ENCODE assay signal across 12 mouse cellular contexts in the genomic region with DNA sequence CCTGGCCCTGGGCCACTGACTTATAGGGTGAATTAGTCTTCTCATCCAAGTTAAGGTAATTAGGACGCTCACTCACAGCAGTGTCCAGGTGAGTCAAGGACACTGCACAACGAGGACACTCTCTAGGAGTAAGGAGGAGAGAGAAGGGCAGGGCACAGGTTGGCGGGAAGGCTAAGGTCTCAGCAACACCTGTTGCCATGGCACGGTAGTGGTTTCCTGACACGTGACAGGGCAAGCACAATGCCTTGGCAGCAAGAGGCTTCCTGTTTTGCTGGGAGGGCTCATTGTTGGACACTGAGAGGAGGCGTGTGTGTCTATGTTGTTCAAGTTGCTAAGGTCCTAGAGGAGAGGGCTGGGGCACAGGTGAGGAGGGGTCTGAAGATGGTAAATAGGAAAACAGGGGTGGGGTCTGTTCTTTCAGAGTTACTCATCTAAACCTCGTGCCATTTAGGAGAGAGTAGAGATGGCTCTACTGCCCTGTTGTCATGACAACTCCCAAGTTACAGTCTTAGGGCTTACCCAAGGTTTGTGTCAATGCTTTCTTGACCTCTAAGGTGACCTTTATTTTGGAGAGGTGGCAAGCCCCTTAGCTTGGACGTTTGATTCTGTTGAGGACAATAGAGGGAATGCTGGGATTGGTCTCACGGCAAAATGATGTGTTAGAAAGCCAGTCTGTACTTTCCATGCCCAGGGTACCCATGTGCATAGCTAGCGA. TPM values are rescaled to one million over a fixed set of nuclear protein-coding genes. Genes with fewer than 3 reads are reported as not detected.
A peak's percentile ranks its signal among the peaks of the same experiment; 100 is the strongest.
DNase-seq lines count a peak whose midpoint lies in the region; ATAC-seq and TF ChIP-seq lines count a peak whose summit lies in the region.
"Had no signal": no experiment of that assay in that cellular context is flagged by ENCODE, and none has a peak within 500 bp of the region (broad histone marks: within the 10 kb centered on the region; RNA-seq: fewer than 3 reads in every experiment).

No protein-coding gene starts in this region.

- no peak overlapping the region for H3K9ac ChIP-seq in lung, embryonic 16.5 days (ENCODE audit: low read length)
- no peak overlapping the region for H3K9ac ChIP-seq in lung, postnatal 0 days (replicated peaks; ENCODE audit: low read depth)
- H3K9ac ChIP-seq: hindbrain, embryonic 13.5 days; midbrain, embryonic 12.5 days had no signal

- no peak for TF ChIP-seq EP300 in lung, postnatal 0 days (IDR thresholded peaks at IDR 0.05)

- H3K4me1 ChIP-seq in lung, embryonic 16.5 days (replicated peaks; ENCODE audit: control insufficient read depth, insufficient read depth, low read length), result no peaks in the 10 kb centered on the region; the same call in 1 of the 2 replicates
- H3K4me1 ChIP-seq in lung, postnatal 0 days (ENCODE audit: insufficient read depth, low read depth, low read length), result no peaks in the 10 kb centered on the region
- H3K4me1 ChIP-seq: hindbrain, embryonic 13.5 days; midbrain, embryonic 12.5 days had no signal

- peak; percentile 49; the same call in 1 of the 2 replicates for ATAC-seq in lung, embryonic 16.5 days (ENCODE audit: low read depth)
- ATAC-seq in lung, postnatal 0 days, result no peak
- peak; percentile 35 for ATAC-seq in granulocyte monocyte progenitor cell, adult 5-6 weeks (replicated peaks; ENCODE audit: poor library complexity, severe bottlenecking)
- ATAC-seq in neutrophil, adult 5-6 weeks (ENCODE audit: extremely low read depth, insufficient number of reproducible peaks, low FRiP score, poor library complexity, severe bottlenecking), result peak; percentile 80
- ATAC-seq: forebrain, embryonic 16.5 days had no signal

- no peaks in the 10 kb centered on the region for H3K27me3 ChIP-seq in lung, embryonic 16.5 days (ENCODE audit: control insufficient read depth, insufficient read depth, low read depth, low read length)
- H3K27me3 ChIP-seq in lung, postnatal 0 days (replicated peaks; ENCODE audit: insufficient read depth, low read length), result no peaks in the 10 kb centered on the region
- H3K27me3 ChIP-seq: hindbrain, embryonic 13.5 days; midbrain, embryonic 12.5 days had no signal

- no peak for TF ChIP-seq CTCF in lung, postnatal 0 days (IDR thresholded peaks at IDR 0.05)
- no peak for TF ChIP-seq CTCF in layer of hippocampus, adult 2 months (conservative IDR thresholded peaks at IDR 0.05)

- H3K4me2 ChIP-seq in lung, embryonic 16.5 days (ENCODE audit: low read depth, low read length), result no peak overlapping the region
- H3K4me2 ChIP-seq in lung, postnatal 0 days (replicated peaks; ENCODE audit: low read depth, low read length), result no peak overlapping the region
- H3K4me2 ChIP-seq: hindbrain, embryonic 13.5 days; midbrain, embryonic 12.5 days had no signal

- no peaks in the 10 kb centered on the region for H3K36me3 ChIP-seq in lung, embryonic 16.5 days (ENCODE audit: control insufficient read depth, insufficient read depth, low read length)
- no peaks in the 10 kb centered on the region for H3K36me3 ChIP-seq in lung, postnatal 0 days (ENCODE audit: insufficient read depth, low read length)
- H3K36me3 ChIP-seq: embryonic facial prominence, embryonic 10.5 days; hindbrain, embryonic 13.5 days; midbrain, embryonic 12.5 days had no signal

- no peak overlapping the region for H3K4me3 ChIP-seq in lung, embryonic 16.5 days (ENCODE audit: low read length)
- H3K4me3 ChIP-seq in lung, postnatal 0 days (ENCODE audit: low read depth, low read length), result no peak overlapping the region
- H3K4me3 ChIP-seq in layer of hippocampus, adult 2 months, result no peak overlapping the region
- H3K4me3 ChIP-seq: embryonic facial prominence, embryonic 10.5 days; hindbrain, embryonic 13.5 days; midbrain, embryonic 12.5 days had no signal

- 60% methylated on average over 10 of the region's 10 CpGs for WGBS in lung, embryonic 16.5 days
- 56% methylated on average over 10 of the region's 10 CpGs for WGBS in lung, postnatal 0 days

- no peaks in the 10 kb centered on the region for H3K9me3 ChIP-seq in lung, embryonic 16.5 days (ENCODE audit: control insufficient read depth, low read length)
- no peaks in the 10 kb centered on the region for H3K9me3 ChIP-seq in lung, postnatal 0 days (ENCODE audit: low read length)
- H3K9me3 ChIP-seq: embryonic facial prominence, embryonic 10.5 days; hindbrain, embryonic 13.5 days; midbrain, embryonic 12.5 days had no signal

- no peak overlapping the region for H3K27ac ChIP-seq in lung, embryonic 16.5 days (ENCODE audit: low read length)
- no peak overlapping the region for H3K27ac ChIP-seq in lung, postnatal 0 days (ENCODE audit: low read length)
- H3K27ac ChIP-seq in layer of hippocampus, adult 2 months, result no peak overlapping the region
- H3K27ac ChIP-seq: embryonic facial prominence, embryonic 10.5 days; hindbrain, embryonic 13.5 days; midbrain, embryonic 12.5 days had no signal

- no peak for DNase-seq in lung, postnatal 0 days (ENCODE audit: low spot score)
- DNase-seq in layer of hippocampus, adult 2 months (ENCODE audit: low spot score in 2 of 2), result no peak
- DNase-seq in urinary bladder, postnatal 4 days (ENCODE audit: low spot score in 2 of 2), result no peak
- no peak for DNase-seq in gastrocnemius, postnatal 25 days

RNA-seq across cellular contexts. Expression of a gene that starts 8.3 kb away (rescaled TPM):
- 0.18 and 0.20 TPM in 2 replicates for polyA plus RNA-seq in lung, embryonic 16.5 days (2015; fragmentation: Nextera tagmentation; extraction: Ambion mirVana)
- polyA plus RNA-seq in lung, postnatal 0 days (2015; fragmentation: Nextera tagmentation; extraction: Ambion mirVana), result 0.50 and 0.69 TPM in 2 replicates
- total RNA-seq in granulocyte monocyte progenitor cell, adult 5-6 weeks (2014; fragmentation: Nextera tagmentation), result not detected in 2 replicates
- 0.34 TPM in 1 of 2 replicates, not detected in the other for total RNA-seq in granulocyte monocyte progenitor cell, adult 5-6 weeks (2017)
- total RNA-seq in neutrophil, adult 5-6 weeks (2017), result 172 and 173 TPM in 2 replicates
- not detected for total RNA-seq in layer of hippocampus, adult 2 months (2021)
- total RNA-seq in gastrocnemius, postnatal 25 days (2021), result not detected
- total RNA-seq: layer of hippocampus, adult 18-20 months had no signal
- polyA plus RNA-seq: forebrain, embryonic 16.5 days; hindbrain, embryonic 13.5 days had no signal

Comparison
In these comparisons a context has a peak if more than half of its experiments do, and no peak if none do; other contexts are left out.
1. RNA of a gene that starts 8.3 kb away (total RNA-seq): 172 to 173 TPM in neutrophil, adult 5-6 weeks; not detected in gastrocnemius, postnatal 25 days, not detected in layer of hippocampus, adult 2 months and 0.34 TPM in granulocyte monocyte progenitor cell, adult 5-6 weeks; every median in the first group is over 100 times any median in the second.